Mouse (Mus musculus) heart, embryonic 12.5 days (tissue): Measurements from ENCODE around the gene Gm4498. TPM values are rescaled to one million over a fixed set of nuclear protein-coding genes. Genes with fewer than 3 reads are reported as not detected.
"Not testable (repeated sequence)": the region's sequence is repeated elsewhere in the genome, so short reads cannot be mapped to it uniquely, and the experiment has no call there.

ENCODE experiments used
- ATAC-seq: fragments of 200-750 bp; cut with Nextera tagmentation; 2 replicates; pipeline ENCODE4 v1.8.0; 2017; ENCODE audit warnings: moderate TSS enrichment, moderate library complexity; ENCODE audit not compliant: insufficient number of reproducible peaks, low FRiP score
- H3K27ac ChIP-seq: fragments of 300-500 bp; sonication (generic); 2 replicates; pipeline ENCODE4 v1.5.1; 2016; ENCODE audit warnings: mild to moderate bottlenecking, moderate library complexity; ENCODE audit not compliant: poor library complexity, severe bottlenecking
- H3K27me3 ChIP-seq: fragments of 300-500 bp; sonication (generic); replicated peaks from 2 replicates; pipeline ENCODE4 v1.6.1; 2016; ENCODE audit warnings: mild to moderate bottlenecking, moderate library complexity
- H3K36me3 ChIP-seq: fragments of 300-500 bp; sonication (generic); 2 replicates; pipeline ENCODE4 v1.6.1; 2016; ENCODE audit warnings: mild to moderate bottlenecking, moderate library complexity
- H3K4me1 ChIP-seq: fragments of 300-500 bp; sonication (generic); replicated peaks from 2 replicates; pipeline ENCODE4 v1.6.1; 2016; ENCODE audit warnings: mild to moderate bottlenecking
- H3K4me2 ChIP-seq: fragments of 300-500 bp; sonication (generic); 2 replicates; pipeline ENCODE4 v1.6.1; 2016; ENCODE audit warnings: mild to moderate bottlenecking, moderate library complexity
- H3K4me3 ChIP-seq: fragments of 300-500 bp; sonication (generic); 2 replicates; pipeline ENCODE4 v1.5.1; 2016; ENCODE audit warnings: mild to moderate bottlenecking
- H3K9ac ChIP-seq: fragments of 300-500 bp; sonication (generic); 2 replicates; pipeline ENCODE4 v1.6.1; 2016; ENCODE audit warnings: mild to moderate bottlenecking, moderate library complexity
- H3K9me3 ChIP-seq: fragments of 300-500 bp; sonication (generic); replicated peaks from 2 replicates; pipeline ENCODE4 v1.6.1; 2016; ENCODE audit warnings: mild to moderate bottlenecking, moderate library complexity
- WGBS: fragments of 180-500 bp; shearing (Covaris S2); methylation state at CpG from one replicate; pipeline ENCODE4 v1.1.7; 2016; 5-methylcytosine and 5-hydroxymethylcytosine counted together
- polyA plus RNA-seq: library from polyadenylated mRNA; unstranded; fragments of >200 nt; fragmentation: Nextera tagmentation; extraction: Ambion mirVana; gene quantifications from 2 replicates; pipeline ENCODE4 v1.2.1, GENCODE M21; 2016

Gm4498 gene
- not detected in 2 replicates for polyA plus RNA-seq

- H3K9me3 ChIP-seq, H3K27ac ChIP-seq, ATAC-seq, H3K27me3 ChIP-seq, H3K9ac ChIP-seq, H3K4me3 ChIP-seq, H3K36me3 ChIP-seq, H3K4me2 ChIP-seq, H3K4me1 ChIP-seq: not testable (repeated sequence)
- no CpG with 5 or more reads among the region's 2 CpGs for WGBS
Observed at GRCm38 (mm10) chr7:20233728-20234127, at the start of gene Gm4498. Gene Gm4498, minus strand, starts transcription at chr7:20233828.

GRCm38 (mm10) chr7:20262734-20263133 is 29.1 kb upstream of the Gm4498 start, which contains the start of gene Gm5890:
Gene Gm5890, minus strand, starts transcription at chr7:20262834.
- H3K9ac ChIP-seq, H3K4me1 ChIP-seq, H3K4me3 ChIP-seq, H3K27ac ChIP-seq, H3K27me3 ChIP-seq, H3K36me3 ChIP-seq, ATAC-seq, H3K4me2 ChIP-seq, H3K9me3 ChIP-seq: not testable (repeated sequence)
- WGBS: no CpG with 5 or more reads among the region's 3 CpGs

- not testable (repeated sequence) for H3K9ac ChIP-seq, ATAC-seq, H3K4me2 ChIP-seq, H3K36me3 ChIP-seq, H3K9me3 ChIP-seq, H3K4me3 ChIP-seq, H3K4me1 ChIP-seq, H3K27ac ChIP-seq, H3K27me3 ChIP-seq
- no CpG with 5 or more reads among the region's 2 CpGs for WGBS
Observed at GRCm38 (mm10) chr7:20205507-20205906, 28.1 kb downstream of the Gm4498 start, which contains the start of gene Gm6164. Gene Gm6164, minus strand, starts transcription at chr7:20205607.

GRCm38 (mm10) chr7:20193410-20193809 is 40.2 kb downstream of the Gm4498 start, which contains the start of gene Vmn1r95:
Gene Vmn1r95, plus strand, starts transcription at chr7:20193710.
- not testable (repeated sequence) for ATAC-seq, H3K27me3 ChIP-seq, H3K4me2 ChIP-seq, H3K9me3 ChIP-seq, H3K27ac ChIP-seq, H3K4me3 ChIP-seq, H3K9ac ChIP-seq, H3K4me1 ChIP-seq, H3K36me3 ChIP-seq
- WGBS: no CpG with 5 or more reads among the region's 3 CpGs

Other genes starting within 250 kb of the Gm4498 start
- not detected in 2 replicates for gene Nlrp9b, start 242.4 kb downstream of the Gm4498 start, polyA plus RNA-seq
- not detected in 2 replicates for gene Vmn1r91, start 134.1 kb downstream of the Gm4498 start, polyA plus RNA-seq
- gene Gm16442, start 111.2 kb downstream of the Gm4498 start, polyA plus RNA-seq: not detected in 2 replicates
- not detected in 2 replicates for gene Vmn1r93, start 94.7 kb downstream of the Gm4498 start, polyA plus RNA-seq
- gene Vmn1r94, start 65.5 kb downstream of the Gm4498 start, polyA plus RNA-seq: not detected in 2 replicates
- not detected in 2 replicates for gene Vmn1r95, start 40.1 kb downstream of the Gm4498 start, polyA plus RNA-seq
- gene Gm6164, start 28.2 kb downstream of the Gm4498 start, polyA plus RNA-seq: not detected in 2 replicates
- not detected in 2 replicates for gene Gm5890, start 29.0 kb upstream of the Gm4498 start, polyA plus RNA-seq
- not detected in 2 replicates for gene Gm4133, start 100.2 kb upstream of the Gm4498 start, polyA plus RNA-seq
- gene Gm5728, start 141.6 kb upstream of the Gm4498 start, polyA plus RNA-seq: not detected in 2 replicates
- gene Vmn1r100, start 184.1 kb upstream of the Gm4498 start, polyA plus RNA-seq: not detected in 2 replicates
- not detected in 2 replicates for gene Vmn1r101, start 208.8 kb upstream of the Gm4498 start, polyA plus RNA-seq
- not detected in 2 replicates for gene Gm10670, start 241.1 kb upstream of the Gm4498 start, polyA plus RNA-seq